Mouse (Mus musculus): ENCODE measurements around the gene Ramac. TPM values are rescaled to one million over a fixed set of nuclear protein-coding genes. Genes with fewer than 3 reads are reported as not detected.

The Ramac gene
- 57.4 and 68.3 TPM in 2 replicates for polyA plus RNA-seq (2012; ENCODE audit: insufficient read depth, insufficient read length, missing spikeins)

DNA sequence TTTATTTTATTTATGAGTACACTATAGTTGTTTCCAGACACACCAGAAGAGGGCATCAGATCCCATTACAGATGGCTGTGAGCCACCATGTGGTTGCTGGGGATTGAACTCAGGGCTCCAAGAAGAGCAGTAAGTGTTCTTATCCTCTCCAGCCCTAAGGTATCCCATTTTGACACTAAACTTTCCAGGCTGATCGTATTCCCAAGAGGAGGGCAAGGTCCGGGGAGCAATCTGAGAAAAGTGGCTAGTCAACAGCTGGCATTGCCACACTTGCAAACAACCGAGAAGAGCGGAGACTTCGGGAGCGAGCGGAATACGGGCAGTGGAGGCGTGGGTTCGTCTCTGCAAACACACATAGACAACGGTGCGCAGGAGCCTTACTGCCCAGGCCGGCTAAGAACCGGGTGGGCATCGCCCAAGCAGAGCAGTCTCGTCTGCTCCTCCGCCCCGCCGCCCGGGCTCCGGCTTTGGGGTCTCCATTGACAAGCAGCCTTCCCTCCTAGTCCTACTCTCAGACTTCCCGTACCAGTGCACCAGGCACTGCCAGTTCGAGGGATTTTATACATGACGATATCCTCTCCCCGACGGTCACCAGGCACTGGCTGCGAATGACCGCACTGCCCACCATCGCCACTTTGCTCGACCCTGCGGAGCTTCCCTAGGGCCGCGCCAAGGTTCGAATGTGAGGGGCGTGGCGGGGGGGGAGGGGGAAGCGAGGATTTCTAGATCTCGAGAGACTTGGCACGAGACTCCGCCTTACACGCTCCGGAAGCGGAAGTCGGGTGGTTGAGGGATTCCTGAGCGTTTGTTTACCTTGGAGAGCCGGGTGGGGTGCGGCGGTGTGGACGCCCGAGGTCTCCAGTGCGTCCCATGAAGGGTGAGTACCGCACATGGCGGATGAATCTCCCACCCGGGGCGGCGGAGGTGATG is at the start of gene Ramac:
Gene Ramac, plus strand, starts transcription at position 746 of the 930 bp plus-strand sequence.
- peak within 1 kb of the TSS; percentile 40 for H3K27ac ChIP-seq (ENCODE audit: insufficient read depth, low read depth, low read length)
- no peaks in the 10 kb centered on the region; the same call in 1 of the 2 replicates for H3K4me1 ChIP-seq (ENCODE audit: control insufficient read depth, insufficient read depth, low read length)
- TF ChIP-seq POLR2A (IDR thresholded peaks at IDR 0.05; ENCODE audit: borderline replicate concordance, low read depth, low read length), result no peak
- TF ChIP-seq CTCF (IDR thresholded peaks at IDR 0.05; ENCODE audit: low read depth, low read length), result no peak
- H3K4me3 ChIP-seq (ENCODE audit: insufficient read depth, low read length), result peak within 1 kb of the TSS; percentile 94

- H3K4me1 ChIP-seq (ENCODE audit: control insufficient read depth, insufficient read depth, low read length), result no peaks in the 10 kb centered on the region
- no peak overlapping the region for H3K27ac ChIP-seq (ENCODE audit: insufficient read depth, low read depth, low read length)
- no peak for TF ChIP-seq POLR2A (IDR thresholded peaks at IDR 0.05; ENCODE audit: borderline replicate concordance, low read depth, low read length)
- TF ChIP-seq CTCF (IDR thresholded peaks at IDR 0.05; ENCODE audit: low read depth, low read length), result no peak
- H3K4me3 ChIP-seq (ENCODE audit: insufficient read depth, low read length), result no peak overlapping the region
Measured at GRCm38 (mm10) chr7:81718657-81719056, 44.1 kb upstream of the Ramac start.

DNA sequence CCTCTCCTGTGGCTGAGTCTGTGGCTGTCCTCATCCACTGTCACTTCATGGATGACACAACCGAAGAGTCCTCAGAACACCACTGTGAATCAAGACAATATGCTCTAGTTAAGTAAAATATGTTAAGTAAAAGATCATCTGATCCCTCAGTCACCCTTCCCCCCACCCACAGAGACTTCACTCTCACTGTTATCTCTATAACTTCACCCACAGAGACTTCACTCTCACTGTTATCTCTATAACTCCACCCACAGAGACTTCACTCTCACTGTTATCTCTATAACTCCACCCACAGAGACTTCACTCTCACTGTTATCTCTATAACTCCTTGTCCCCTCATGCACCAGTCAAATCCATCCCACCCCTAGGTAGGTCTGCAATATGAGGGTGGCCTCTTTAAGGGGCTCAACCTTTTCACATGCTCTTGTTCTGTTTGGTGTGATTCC is 43.5 kb upstream of the Ramac start:
- Histone ChIP-seq H3K4me1 (ENCODE audit: control insufficient read depth, insufficient read depth, low read length) (no peaks in the 10 kb centered on the region), H3K27ac (ENCODE audit: insufficient read depth, low read depth, low read length) (no peak overlapping the region), H3K4me3 (ENCODE audit: insufficient read depth, low read length) (no peak overlapping the region)
- TF ChIP-seq POLR2A (IDR thresholded peaks at IDR 0.05; ENCODE audit: borderline replicate concordance, low read depth, low read length) (no peak), CTCF (IDR thresholded peaks at IDR 0.05; ENCODE audit: low read depth, low read length) (no peak)

- Histone ChIP-seq H3K27ac (ENCODE audit: insufficient read depth, low read depth, low read length) (no peak overlapping the region), H3K4me1 (ENCODE audit: control insufficient read depth, insufficient read depth, low read length) (no peaks in the 10 kb centered on the region), H3K4me3 (ENCODE audit: insufficient read depth, low read length) (no peak overlapping the region)
- TF ChIP-seq CTCF (IDR thresholded peaks at IDR 0.05; ENCODE audit: low read depth, low read length) (no peak), POLR2A (IDR thresholded peaks at IDR 0.05; ENCODE audit: borderline replicate concordance, low read depth, low read length) (no peak)
Measured at GRCm38 (mm10) chr7:81721271-81721670, 41.5 kb upstream of the Ramac start.

- Histone ChIP-seq H3K27ac (ENCODE audit: insufficient read depth, low read depth, low read length) (no peak overlapping the region), H3K4me3 (ENCODE audit: insufficient read depth, low read length) (no peak overlapping the region), H3K4me1 (ENCODE audit: control insufficient read depth, insufficient read depth, low read length) (no peaks in the 10 kb centered on the region; the same call in 1 of the 2 replicates)
- no peak for TF ChIP-seq POLR2A (IDR thresholded peaks at IDR 0.05; ENCODE audit: borderline replicate concordance, low read depth, low read length)
- TF ChIP-seq CTCF (IDR thresholded peaks at IDR 0.05; ENCODE audit: low read depth, low read length), result no peak
Measured at GRCm38 (mm10) chr7:81723851-81724250, 38.9 kb upstream of the Ramac start.

DNA sequence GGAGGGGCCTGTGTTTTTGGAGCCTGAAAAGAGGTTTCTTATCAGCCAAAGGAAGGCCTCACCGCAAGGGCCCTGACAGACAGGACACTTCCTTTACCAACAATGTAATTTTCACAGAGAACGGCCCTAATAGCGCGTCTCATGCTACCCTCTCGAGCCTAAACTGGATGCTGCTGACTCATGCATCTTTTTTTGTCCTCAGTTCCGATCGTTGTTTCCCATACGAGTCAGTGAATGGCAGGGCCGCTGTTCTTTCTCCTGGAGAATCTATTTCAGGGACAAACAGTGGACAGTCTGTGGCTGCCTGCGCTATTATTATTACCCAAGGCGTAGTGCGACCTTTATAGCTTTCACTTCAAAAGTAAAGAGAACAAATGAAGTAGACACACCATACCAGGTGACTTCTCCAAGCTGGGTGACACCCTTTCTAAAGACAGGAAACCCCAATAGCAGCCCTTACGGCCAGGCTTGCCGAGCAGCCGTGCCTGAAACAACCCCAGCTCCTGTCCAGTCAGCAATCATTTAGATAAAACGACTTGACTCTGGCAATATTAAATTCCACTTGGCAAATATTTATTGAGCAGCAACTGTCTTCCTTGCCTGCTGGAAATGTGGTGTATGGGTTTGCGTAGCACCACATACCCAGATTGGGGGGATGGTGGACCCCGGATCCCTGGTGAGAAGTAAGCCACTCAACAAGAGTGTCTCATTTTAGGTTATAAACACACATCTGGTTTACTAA is 36.6 kb upstream of the Ramac start:
- Histone ChIP-seq H3K27ac (ENCODE audit: insufficient read depth, low read depth, low read length) (no peak overlapping the region), H3K4me1 (ENCODE audit: control insufficient read depth, insufficient read depth, low read length) (no peaks in the 10 kb centered on the region; the same call in 1 of the 2 replicates), H3K4me3 (ENCODE audit: insufficient read depth, low read length) (no peak overlapping the region)
- TF ChIP-seq CTCF (IDR thresholded peaks at IDR 0.05; ENCODE audit: low read depth, low read length) (no peak), POLR2A (IDR thresholded peaks at IDR 0.05; ENCODE audit: borderline replicate concordance, low read depth, low read length) (no peak)

DNA sequence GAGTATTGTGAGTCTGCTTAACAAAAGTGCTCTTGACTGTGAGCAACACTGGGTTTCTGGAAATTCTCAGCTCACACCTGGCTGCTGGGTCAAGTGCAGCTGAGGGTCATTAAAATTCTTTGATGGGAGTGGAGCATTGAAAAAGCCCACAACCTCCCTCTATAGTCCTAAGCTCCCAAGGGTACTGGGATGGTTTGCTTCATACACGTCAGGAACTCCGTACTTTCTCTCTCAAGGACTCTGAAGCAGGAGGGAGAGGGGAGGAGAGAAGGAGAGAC is 36.1 kb upstream of the Ramac start:
- H3K4me3 ChIP-seq (ENCODE audit: insufficient read depth, low read length), result no peak overlapping the region
- TF ChIP-seq CTCF (IDR thresholded peaks at IDR 0.05; ENCODE audit: low read depth, low read length), result no peak
- no peak for TF ChIP-seq POLR2A (IDR thresholded peaks at IDR 0.05; ENCODE audit: borderline replicate concordance, low read depth, low read length)
- no peaks in the 10 kb centered on the region; the same call in 1 of the 2 replicates for H3K4me1 ChIP-seq (ENCODE audit: control insufficient read depth, insufficient read depth, low read length)
- no peak overlapping the region for H3K27ac ChIP-seq (ENCODE audit: insufficient read depth, low read depth, low read length)

- Histone ChIP-seq H3K4me3 (ENCODE audit: insufficient read depth, low read length) (no peak overlapping the region), H3K27ac (ENCODE audit: insufficient read depth, low read depth, low read length) (no peak overlapping the region), H3K4me1 (ENCODE audit: control insufficient read depth, insufficient read depth, low read length) (no peaks in the 10 kb centered on the region; the same call in 1 of the 2 replicates)
- TF ChIP-seq CTCF (IDR thresholded peaks at IDR 0.05; ENCODE audit: low read depth, low read length), result no peak
- TF ChIP-seq POLR2A (IDR thresholded peaks at IDR 0.05; ENCODE audit: borderline replicate concordance, low read depth, low read length), result no peak
Measured at GRCm38 (mm10) chr7:81727716-81728115, 35.0 kb upstream of the Ramac start.

DNA sequence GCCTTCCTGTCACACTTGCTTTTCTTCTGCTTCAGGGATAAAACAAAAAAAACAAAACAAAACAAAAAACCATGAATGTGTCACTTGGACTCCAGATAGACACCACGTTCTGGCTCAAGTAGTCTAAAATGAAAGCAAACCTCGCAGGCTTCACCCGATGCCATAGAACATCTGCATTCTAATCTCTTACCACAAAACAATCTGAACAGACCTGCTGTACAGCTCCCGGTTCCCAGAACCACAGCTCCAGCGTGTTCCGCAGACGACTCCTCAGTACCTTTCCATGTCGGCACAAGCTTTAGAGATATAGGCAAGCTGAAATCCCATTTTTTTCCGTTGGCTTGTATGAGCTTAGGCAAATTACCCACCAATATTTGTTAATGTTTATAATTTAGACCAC is 32.9 kb upstream of the Ramac start:
- TF ChIP-seq POLR2A (IDR thresholded peaks at IDR 0.05; ENCODE audit: borderline replicate concordance, low read depth, low read length) (no peak), CTCF (IDR thresholded peaks at IDR 0.05; ENCODE audit: low read depth, low read length) (no peak)
- Histone ChIP-seq H3K4me1 (ENCODE audit: control insufficient read depth, insufficient read depth, low read length) (no peaks in the 10 kb centered on the region; the same call in 1 of the 2 replicates), H3K27ac (ENCODE audit: insufficient read depth, low read depth, low read length) (no peak overlapping the region), H3K4me3 (ENCODE audit: insufficient read depth, low read length) (no peak overlapping the region)

Data from bone marrow macrophage, adult 2 months (primary cell).